Mouse (Mus musculus) liver, embryonic 15.5 days (tissue): ENCODE data around the gene Mum1. TPM values are rescaled to one million over a fixed set of nuclear protein-coding genes. Genes with fewer than 3 reads are reported as not detected.

Experiments used
- ATAC-seq: fragments of 200-750 bp; cut with Nextera tagmentation; 2 replicates; pipeline ENCODE4 v1.8.0; 2017; ENCODE audit warnings: moderate number of reproducible peaks, mild to moderate bottlenecking, moderate library complexity; ENCODE audit not compliant: insufficient read depth
- H3K27ac ChIP-seq: fragments of 300-500 bp; sonication (generic); replicated peaks from 2 replicates; pipeline ENCODE4 v1.5.1; 2015; ENCODE audit warnings: mild to moderate bottlenecking, inconsistent platforms
- H3K27me3 ChIP-seq: fragments of 300-500 bp; sonication (generic); 2 replicates; pipeline ENCODE4 v1.6.1; 2015; ENCODE audit warnings: mild to moderate bottlenecking, inconsistent platforms
- H3K36me3 ChIP-seq: fragments of 300-500 bp; sonication (generic); replicated peaks from 2 replicates; pipeline ENCODE4 v1.6.1; 2015; ENCODE audit warnings: moderate library complexity, mild to moderate bottlenecking, inconsistent platforms
- H3K4me1 ChIP-seq: fragments of 300-500 bp; sonication (generic); replicated peaks from 2 replicates; pipeline ENCODE4 v1.6.1; 2015; ENCODE audit warnings: inconsistent platforms
- H3K4me2 ChIP-seq: fragments of 300-500 bp; sonication (generic); 2 replicates; pipeline ENCODE4 v1.6.1; 2015; ENCODE audit warnings: moderate library complexity, mild to moderate bottlenecking, inconsistent platforms
- H3K4me3 ChIP-seq: fragments of 300-500 bp; sonication (generic); replicated peaks from 2 replicates; pipeline ENCODE4 v1.5.1; 2015; ENCODE audit warnings: mild to moderate bottlenecking, inconsistent platforms
- H3K9ac ChIP-seq: fragments of 300-500 bp; sonication (generic); 2 replicates; pipeline ENCODE4 v1.6.1; 2015; ENCODE audit warnings: moderate library complexity, mild to moderate bottlenecking, inconsistent platforms
- H3K9me3 ChIP-seq: fragments of 300-500 bp; sonication (generic); replicated peaks from 2 replicates; pipeline ENCODE4 v1.6.1; 2016; ENCODE audit warnings: inconsistent platforms
- WGBS: fragments of 180-500 bp; shearing (Covaris S2); methylation state at CpG from one replicate; pipeline ENCODE4 v1.1.7; 2015; ENCODE audit warnings: mixed read lengths; ENCODE audit not compliant: insufficient replicate concordance; 5-methylcytosine and 5-hydroxymethylcytosine counted together
- microRNA-seq: library from miRNA; unstranded; fragments of <30 nt; microRNA quantifications from one replicate; pipeline ENCODE4, GENCODE M21; 2016
- polyA plus RNA-seq: library from polyadenylated mRNA; unstranded; fragments of >200 nt; fragmentation: Nextera tagmentation; extraction: Ambion mirVana; gene quantifications from 2 replicates; pipeline ENCODE4 v1.2.1, GENCODE M21; 2015

Gene Mum1
- polyA plus RNA-seq, 1 experiment from 2014 or later, result 16.6 TPM

GRCm38 (mm10) chr10:80292251-80293146 is 66.3 kb downstream of the Mum1 start, which contains the start of gene Rps15:
Rps15 (plus strand) TSS chr10:80292453.
- peaks cover 18% of the 10 kb centered on the region for H3K27me3 ChIP-seq
- H3K4me1 ChIP-seq, result peaks cover 53% of the 10 kb centered on the region
- under 1% methylated on average over 72 of the region's 72 CpGs for WGBS
- peak within 1 kb of the TSS; percentile 81 for H3K4me3 ChIP-seq
- H3K4me2 ChIP-seq, result peak within 1 kb of the TSS; percentile 86
- H3K27ac ChIP-seq, result peak within 1 kb of the TSS; percentile 85
- H3K9me3 ChIP-seq, result no peaks in the 10 kb centered on the region
- peaks cover 40% of the 10 kb centered on the region for H3K36me3 ChIP-seq
- peak within 1 kb of the TSS; percentile 90 for H3K9ac ChIP-seq
- peak; percentile 81 for ATAC-seq

- peaks cover 27% of the 10 kb centered on the region for H3K27me3 ChIP-seq
- H3K27ac ChIP-seq, result peak overlapping the region; percentile 85
- peaks cover 51% of the 10 kb centered on the region for H3K4me1 ChIP-seq
Observed at GRCm38 (mm10) chr10:80293325-80293724, 67.1 kb downstream of the Mum1 start.

More at GRCm38 (mm10) chr10:80293325-80293724, 67.1 kb downstream of the Mum1 start:
- peak overlapping the region; percentile 86 for H3K4me2 ChIP-seq
- no peaks in the 10 kb centered on the region for H3K9me3 ChIP-seq
- peak overlapping the region; percentile 90 for H3K9ac ChIP-seq
- H3K4me3 ChIP-seq, result peak overlapping the region; percentile 81
- peaks cover 33% of the 10 kb centered on the region for H3K36me3 ChIP-seq
- 10% methylated on average over 14 of the region's 14 CpGs for WGBS
- no peak for ATAC-seq

Small RNA genes within 50 kb of the gene (microRNA-seq; reads per million reads assigned to microRNA genes)
- gene Mir6911, result 1.5 reads per million

Other genes with a start within 250 kb of the Mum1 start
- gene Tmem259, start 242.1 kb upstream of the Mum1 start, polyA plus RNA-seq, result 8.4 and 11.0 TPM in 2 replicates
- gene Cnn2, start 237.8 kb upstream of the Mum1 start, polyA plus RNA-seq, result 44.5 and 45.5 TPM in 2 replicates
- gene Abca7, start 229.9 kb upstream of the Mum1 start, polyA plus RNA-seq, result 7.5 and 9.0 TPM in 2 replicates
- gene Arhgap45, start 209.8 kb upstream of the Mum1 start, polyA plus RNA-seq, result 15.7 and 18.2 TPM in 2 replicates
- 81.3 and 84.4 TPM in 2 replicates for gene Polr2e, start 186.6 kb upstream of the Mum1 start, polyA plus RNA-seq
- gene Gpx4, start 179.3 kb upstream of the Mum1 start, polyA plus RNA-seq, result 603 and 658 TPM in 2 replicates
- gene Sbno2, start 120.9 kb upstream of the Mum1 start, polyA plus RNA-seq, result 10.4 and 12.3 TPM in 2 replicates
- gene Stk11, start 110.6 kb upstream of the Mum1 start, polyA plus RNA-seq, result 16.4 and 21.8 TPM in 2 replicates
- gene Atp5d, start 87.8 kb upstream of the Mum1 start, polyA plus RNA-seq, result 291 and 300 TPM in 2 replicates
- gene Cbarp, start 85.6 kb upstream of the Mum1 start, polyA plus RNA-seq, result 0.35 and 0.51 TPM in 2 replicates
- gene Midn, start 78.2 kb upstream of the Mum1 start, polyA plus RNA-seq, result 2.9 and 3.1 TPM in 2 replicates
- gene Cirbp, start 60.4 kb upstream of the Mum1 start, polyA plus RNA-seq, result 13.1 and 17.0 TPM in 2 replicates
- gene 1600002K03Rik, start 53.5 kb upstream of the Mum1 start, polyA plus RNA-seq, result 8.9 and 10.1 TPM in 2 replicates
- 0.56 and 0.61 TPM in 2 replicates for gene Efna2, start 47.0 kb upstream of the Mum1 start, polyA plus RNA-seq
- gene Ndufs7, start 22.7 kb downstream of the Mum1 start, polyA plus RNA-seq, result 228 and 236 TPM in 2 replicates
- 112 and 138 TPM in 2 replicates for gene Gamt, start 34.6 kb downstream of the Mum1 start, polyA plus RNA-seq
- 26.0 and 27.2 TPM in 2 replicates for gene Dazap1, start 35.1 kb downstream of the Mum1 start, polyA plus RNA-seq
- gene Rps15, start 66.0 kb downstream of the Mum1 start, polyA plus RNA-seq, result 501 and 527 TPM in 2 replicates
- 0.09 and 0.12 TPM in 2 replicates for gene Apc2, start 69.5 kb downstream of the Mum1 start, polyA plus RNA-seq
- 32.4 and 35.0 TPM in 2 replicates for gene 2310011J03Rik, start 94.1 kb downstream of the Mum1 start, polyA plus RNA-seq
- gene Pcsk4, start 103.1 kb downstream of the Mum1 start, polyA plus RNA-seq, result 3.9 and 4.1 TPM in 2 replicates
- 75.6 and 92.4 TPM in 2 replicates for gene Reep6, start 103.5 kb downstream of the Mum1 start, polyA plus RNA-seq
- gene Adamtsl5, start 122.0 kb downstream of the Mum1 start, polyA plus RNA-seq, result 2.2 and 2.3 TPM in 2 replicates
- 0.03 and 0.06 TPM in 2 replicates for gene Plk5, start 130.0 kb downstream of the Mum1 start, polyA plus RNA-seq
- gene Mex3d, start 161.2 kb downstream of the Mum1 start, polyA plus RNA-seq, result 0.78 and 0.92 TPM in 2 replicates
- 63.2 and 74.5 TPM in 2 replicates for gene Mbd3, start 173.1 kb downstream of the Mum1 start, polyA plus RNA-seq
- gene Uqcr11, start 180.4 kb downstream of the Mum1 start, polyA plus RNA-seq, result 526 and 581 TPM in 2 replicates
- gene Tcf3, start 207.2 kb downstream of the Mum1 start, polyA plus RNA-seq, result 52.8 and 59.5 TPM in 2 replicates